Mouse (Mus musculus) ZHBTc4 (cell line): Measurements from ENCODE around the gene Creb3l2.
A peak's percentile ranks its signal among the peaks of the same experiment; 100 is the strongest.
"Not testable (repeated sequence)": the region's sequence is repeated elsewhere in the genome, so short reads cannot be mapped to it uniquely, and the experiment has no call there.

Source experiments
- DNase-seq: peaks from one replicate; pipeline ENCODE4 v3.0.0-alpha.2; 2011; ENCODE audit warnings: low read depth, low spot score

The Creb3l2 gene

GRCm38 (mm10) chr6:37442041-37442667, at the start of gene Creb3l2:
TSS of gene Creb3l2 (minus strand) at chr6:37442146.
- peak; percentile 100 for DNase-seq

- DNase-seq: no peak
These were observed 44.6 kb upstream of the Creb3l2 start for GRCm38 (mm10) chr6:37486502-37486901.

GRCm38 (mm10) chr6:37484588-37485070, 42.7 kb upstream of the Creb3l2 start:
- no peak for DNase-seq

GRCm38 (mm10) chr6:37483262-37483661, 41.3 kb upstream of the Creb3l2 start:
- DNase-seq: no peak

- DNase-seq: no peak
These were observed 39.2 kb upstream of the Creb3l2 start for GRCm38 (mm10) chr6:37481147-37481546.

GRCm38 (mm10) chr6:37480008-37480407, 38.1 kb upstream of the Creb3l2 start:
- no peak for DNase-seq

GRCm38 (mm10) chr6:37478481-37478880, 36.5 kb upstream of the Creb3l2 start:
- DNase-seq: no peak

GRCm38 (mm10) chr6:37473674-37474342, 31.9 kb upstream of the Creb3l2 start:
- DNase-seq: peak; percentile 32

GRCm38 (mm10) chr6:37470216-37470615, 28.3 kb upstream of the Creb3l2 start:
- DNase-seq: no peak

- DNase-seq: no peak
These were observed 23.9 kb upstream of the Creb3l2 start for GRCm38 (mm10) chr6:37465847-37466246.

- no peak for DNase-seq
These were observed 23.4 kb upstream of the Creb3l2 start for GRCm38 (mm10) chr6:37465356-37465755.

GRCm38 (mm10) chr6:37464585-37464984, 22.6 kb upstream of the Creb3l2 start:
- no peak for DNase-seq

GRCm38 (mm10) chr6:37463517-37464482, 21.9 kb upstream of the Creb3l2 start:
- peak; percentile 76 for DNase-seq

- no peak for DNase-seq
These were observed 18.7 kb upstream of the Creb3l2 start for GRCm38 (mm10) chr6:37460681-37461080.

GRCm38 (mm10) chr6:37459656-37460055, 17.7 kb upstream of the Creb3l2 start:
- DNase-seq: not testable (repeated sequence)

GRCm38 (mm10) chr6:37457990-37458655, 16.2 kb upstream of the Creb3l2 start:
- peak; percentile 30 for DNase-seq

- DNase-seq: no peak
These were observed 13.6 kb upstream of the Creb3l2 start for GRCm38 (mm10) chr6:37455540-37455939.

GRCm38 (mm10) chr6:37453047-37453446, 11.1 kb upstream of the Creb3l2 start:
- no peak for DNase-seq

- DNase-seq: no peak
These were observed 9.7 kb upstream of the Creb3l2 start for GRCm38 (mm10) chr6:37451664-37452063.

GRCm38 (mm10) chr6:37447704-37448466, 5.9 kb upstream of the Creb3l2 start:
- peak; percentile 80 for DNase-seq

GRCm38 (mm10) chr6:37442781-37443180, 835 bp upstream of the Creb3l2 start:
- DNase-seq: no peak
